Mouse (Mus musculus): ENCODE measurements around the gene Tmem106a.

GRCm38 (mm10) chr11:101599156-101599555 lies 17.1 kb downstream of the Tmem106a start, which contains the start of gene Gm11634:
- TF ChIP-seq GATA1 (IDR thresholded peaks at IDR 0.05; ENCODE audit: low read length) = no peak
- no peak for TF ChIP-seq TAL1 (IDR thresholded peaks at IDR 0.05; ENCODE audit: low read length)
